Mouse (Mus musculus) ES-E14 (cell line): Measurements from ENCODE around the gene Rnf212.

Source experiments
- CHD2 ChIP-seq: IDR thresholded peaks from 2 replicates; pipeline ENCODE4 v1.6.1; 2014; ENCODE audit warnings: mild to moderate bottlenecking, low read depth, low read length, inconsistent platforms
- HCFC1 ChIP-seq: IDR thresholded peaks from 2 replicates; pipeline ENCODE4 v1.6.1; 2012; ENCODE audit warnings: low read length, inconsistent platforms, borderline replicate concordance; ENCODE audit not compliant: insufficient read depth
- ZC3H11A ChIP-seq: IDR thresholded peaks from 2 replicates; pipeline ENCODE4 v1.6.1; 2012; ENCODE audit warnings: low read depth, mild to moderate bottlenecking, inconsistent platforms, low read length, borderline replicate concordance
- ZNF384 ChIP-seq: IDR thresholded peaks from 2 replicates; pipeline ENCODE4 v1.6.1; 2012; ENCODE audit warnings: low read depth, low read length, inconsistent platforms

DNA sequence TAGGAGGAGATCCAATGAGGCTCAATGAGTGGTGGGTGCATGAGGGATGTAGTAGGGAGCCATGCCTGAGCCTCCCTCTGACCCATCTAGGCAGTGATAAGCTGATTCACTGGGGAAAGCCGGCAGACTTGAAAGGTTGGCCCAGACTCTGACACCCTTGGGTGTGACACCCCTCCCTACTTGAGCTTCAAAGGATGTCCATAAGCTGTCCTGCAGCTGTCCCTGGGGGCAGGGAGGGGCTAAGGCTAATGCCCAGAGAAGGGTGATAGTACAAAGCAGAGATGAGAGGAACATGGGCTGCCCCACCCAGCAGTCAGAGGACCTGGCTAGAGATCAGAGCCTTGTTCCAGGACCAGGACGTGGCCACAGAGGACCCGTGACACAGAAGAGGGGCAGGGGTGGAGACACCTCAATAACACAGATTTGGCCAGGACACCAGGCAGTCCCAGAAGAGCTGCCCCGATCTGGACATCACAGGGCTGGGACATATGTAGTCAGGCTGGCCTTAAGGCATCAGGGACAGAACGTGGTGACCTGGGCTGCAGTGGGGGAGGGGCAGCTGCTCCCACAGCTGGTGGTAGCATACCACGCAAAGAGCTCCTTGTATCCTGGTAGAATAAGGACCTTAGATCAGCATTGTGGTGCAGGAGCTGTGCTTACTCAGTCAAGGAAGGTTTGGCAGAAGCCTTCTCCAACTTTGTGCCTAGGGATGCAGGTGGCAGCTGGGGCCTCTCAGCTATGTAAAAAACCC is 65.6 kb downstream of the Rnf212 start:
- TF ChIP-seq ZNF384 (no peak), CHD2 (no peak), HCFC1 (no peak), ZC3H11A (no peak)
